24 mouse cellular contexts compared by ENCODE assay signal in genomic region chr9:43760078-43760477, GRCm38 (mm10). TPM values are rescaled to one million over a fixed set of nuclear protein-coding genes. Genes with fewer than 3 reads are reported as not detected.
A peak's percentile ranks its signal among the peaks of the same experiment; 100 is the strongest.
DNase-seq lines count a peak whose midpoint lies in the region; ATAC-seq and TF ChIP-seq lines count a peak whose summit lies in the region.
"Had no signal": no experiment of that assay in that cellular context is flagged by ENCODE, and none has a peak within 500 bp of the region (broad histone marks: within the 10 kb centered on the region; RNA-seq: fewer than 3 reads in every experiment).

No protein-coding gene starts in this region.

- H3K4me1 ChIP-seq in forebrain, embryonic 14.5 days (ENCODE audit: control insufficient read depth, insufficient read depth, low read length), result peaks cover 30% of the 10 kb centered on the region
- H3K4me1 ChIP-seq in hindbrain, embryonic 15.5 days (replicated peaks), result peaks cover 75% of the 10 kb centered on the region
- H3K4me1 ChIP-seq in stomach, postnatal 0 days (replicated peaks; ENCODE audit: control insufficient read depth, insufficient read depth), result no peaks in the 10 kb centered on the region; the same call in 1 of the 2 replicates

- H3K9ac ChIP-seq in forebrain, embryonic 14.5 days (ENCODE audit: low read length), result no peak overlapping the region
- no peak overlapping the region for H3K9ac ChIP-seq in hindbrain, embryonic 15.5 days
- H3K9ac ChIP-seq in stomach, postnatal 0 days (ENCODE audit: low read length), result no peak overlapping the region
- H3K9ac ChIP-seq: liver, embryonic 13.5 days had no signal

- TF ChIP-seq EP300 in stomach, postnatal 0 days (optimal IDR thresholded peaks at IDR 0.05), result no peak

- no peak overlapping the region for H3K4me3 ChIP-seq in layer of hippocampus, adult 2 months
- H3K4me3 ChIP-seq in forebrain, embryonic 14.5 days (ENCODE audit: low read depth, low read length), result no peak overlapping the region
- no peak overlapping the region for H3K4me3 ChIP-seq in hindbrain, embryonic 15.5 days
- H3K4me3 ChIP-seq in stomach, postnatal 0 days (ENCODE audit: low read depth, low read length), result no peak overlapping the region
- H3K4me3 ChIP-seq: left cerebral cortex, adult 2 months; liver, embryonic 13.5 days had no signal

- TF ChIP-seq CTCF in layer of hippocampus, adult 2 months (conservative IDR thresholded peaks at IDR 0.05), result no peak
- TF ChIP-seq CTCF in brain, embryonic 14.5 days (IDR thresholded peaks at IDR 0.05; ENCODE audit: borderline replicate concordance, extremely low read depth, insufficient read depth, insufficient read length), result no peak
- TF ChIP-seq CTCF in stomach, postnatal 0 days (IDR thresholded peaks at IDR 0.05; ENCODE audit: low read depth), result no peak

- peak overlapping the region; percentile 50 for H3K27ac ChIP-seq in layer of hippocampus, adult 2 months
- H3K27ac ChIP-seq in forebrain, embryonic 14.5 days (ENCODE audit: low read depth, low read length), result peak overlapping the region; percentile 52; the same call in 1 of the 2 replicates
- H3K27ac ChIP-seq in hindbrain, embryonic 15.5 days (replicated peaks), result 0 out of 2 replicates have a peak overlapping the region, but pooled peaks have one; percentile 47
- H3K27ac ChIP-seq in stomach, postnatal 0 days (replicated peaks), result no peak overlapping the region
- H3K27ac ChIP-seq: left cerebral cortex, adult 2 months; liver, embryonic 13.5 days had no signal

- ATAC-seq in forebrain, embryonic 14.5 days, result peak; percentile 50; the same call in 1 of the 2 replicates
- ATAC-seq in hindbrain, embryonic 15.5 days (ENCODE audit: low FRiP score, low read depth), result no peak
- no peak for ATAC-seq in stomach, postnatal 0 days (ENCODE audit: low FRiP score, low TSS enrichment)
- ATAC-seq: intestine, postnatal 0 days; Patski had no signal

- TF ChIP-seq POLR2A in brain, embryonic 14.5 days (IDR thresholded peaks at IDR 0.05; ENCODE audit: borderline replicate concordance, extremely low read depth, insufficient read depth, insufficient read length, poor library complexity, severe bottlenecking), result no peak

- no peaks in the 10 kb centered on the region for H3K27me3 ChIP-seq in forebrain, embryonic 14.5 days (replicated peaks; ENCODE audit: control insufficient read depth, insufficient read depth, low read length)
- no peaks in the 10 kb centered on the region for H3K27me3 ChIP-seq in hindbrain, embryonic 15.5 days
- no peaks in the 10 kb centered on the region for H3K27me3 ChIP-seq in stomach, postnatal 0 days (ENCODE audit: control insufficient read depth, insufficient read depth, low read length)
- H3K27me3 ChIP-seq: CH12.LX; liver, embryonic 13.5 days; Patski had no signal

- H3K4me2 ChIP-seq in forebrain, embryonic 14.5 days (ENCODE audit: low read length), result no peak overlapping the region
- H3K4me2 ChIP-seq in hindbrain, embryonic 15.5 days, result no peak overlapping the region
- no peak overlapping the region for H3K4me2 ChIP-seq in stomach, postnatal 0 days (replicated peaks; ENCODE audit: low read depth)
- H3K4me2 ChIP-seq: heart, embryonic 11.5 days; liver, embryonic 13.5 days had no signal

- no peaks in the 10 kb centered on the region; the same call in 1 of the 2 replicates for H3K9me3 ChIP-seq in forebrain, embryonic 14.5 days (replicated peaks; ENCODE audit: control insufficient read depth, low read length)
- no peaks in the 10 kb centered on the region for H3K9me3 ChIP-seq in hindbrain, embryonic 15.5 days
- no peaks in the 10 kb centered on the region for H3K9me3 ChIP-seq in stomach, postnatal 0 days (ENCODE audit: control insufficient read depth, low read length)
- H3K9me3 ChIP-seq: liver, embryonic 13.5 days had no signal

- no peaks in the 10 kb centered on the region for H3K36me3 ChIP-seq in forebrain, embryonic 14.5 days (ENCODE audit: control insufficient read depth, insufficient read depth, low read length)
- H3K36me3 ChIP-seq in hindbrain, embryonic 15.5 days, result no peaks in the 10 kb centered on the region
- H3K36me3 ChIP-seq in stomach, postnatal 0 days (ENCODE audit: control insufficient read depth, insufficient read depth, low read length), result no peaks in the 10 kb centered on the region
- H3K36me3 ChIP-seq: G1E; liver, embryonic 13.5 days had no signal

- DNase-seq in layer of hippocampus, adult 2 months (ENCODE audit: low spot score in 2 of 2), result no peak
- DNase-seq in layer of hippocampus, postnatal 14 days (ENCODE audit: low spot score in 2 of 2), result no peak
- DNase-seq in brain, embryonic 14.5 days (ENCODE audit: low read depth), result peak; percentile 84
- peak; percentile 80 for DNase-seq in forebrain, embryonic 14.5 days (ENCODE audit: low spot score)
- no peak for DNase-seq in urinary bladder, postnatal 36 days (ENCODE audit: low spot score in 2 of 2)
- DNase-seq in c-Kit-positive CD71-positive TER-119-positive erythroid progenitor cells, embryonic 14.5 days (ENCODE audit: low spot score), result no peak
- no peak for DNase-seq in stomach, postnatal 0 days (ENCODE audit: low spot score)
- DNase-seq: adrenal gland, postnatal 36 days; B cell, adult 2 months; cerebellum, adult 18-20 months; cerebellum, postnatal 25 days; gastrocnemius, postnatal 14 days; heart, adult 11 months; liver, embryonic 13.5 days; lung, adult 2 months; lung, postnatal 14 days; thymus, postnatal 4 days had no signal

- WGBS in forebrain, embryonic 14.5 days, result 56% methylated on average over 12 of the region's 12 CpGs
- WGBS in hindbrain, embryonic 15.5 days, result 52% methylated on average over 12 of the region's 12 CpGs
- WGBS in stomach, postnatal 0 days, result 78% methylated on average over 12 of the region's 12 CpGs

RNA-seq across cellular contexts. Expression of gene Nectin1, which starts 16.3 kb away (rescaled TPM):
- total RNA-seq in layer of hippocampus, adult 2 months (2021), result 10 to 100 TPM; 67.2 to 72.6 TPM
- 100 to 1,000 TPM; 109 to 113 TPM for total RNA-seq in layer of hippocampus, postnatal 14 days (2021)
- 14.4 and 31.1 TPM in 2 replicates for polyA plus RNA-seq in brain, embryonic 14.5 days (2012; rRNA removed)
- 8.5 and 10.8 TPM in 2 replicates for polyA plus RNA-seq in forebrain, embryonic 14.5 days (2014; fragmentation: Nextera tagmentation; extraction: Ambion mirVana)
- 14.8 and 16.2 TPM in 2 replicates for polyA plus RNA-seq in hindbrain, embryonic 15.5 days (2015; fragmentation: Nextera tagmentation; extraction: Ambion mirVana)
- 5.9 and 6.7 TPM in 2 replicates for polyA plus RNA-seq in stomach, postnatal 0 days (2015; fragmentation: Nextera tagmentation; extraction: Ambion mirVana)
- polyA plus RNA-seq: G1E had no signal

Comparison
In these comparisons a context has a peak if more than half of its experiments do, and no peak if none do; other contexts are left out.
1. DNase-seq: peak in brain, embryonic 14.5 days (single experiment) and forebrain, embryonic 14.5 days (single experiment); none in layer of hippocampus, adult 2 months (0 of 2), layer of hippocampus, postnatal 14 days (0 of 2), urinary bladder, postnatal 36 days (0 of 2), c-Kit-positive CD71-positive TER-119-positive erythroid progenitor cells, embryonic 14.5 days (single experiment) and stomach, postnatal 0 days (single experiment).